Mouse (Mus musculus) cerebellum, postnatal 4 days (tissue): ENCODE measurements around the gene Map3k10.

Experiments used
- DNase-seq, 2 experiments: peaks; one replicate each; pipeline ENCODE4 v3.0.0; 2022; ENCODE audit warnings: low spot score in 2 of 2, mixed read lengths in 1 of 2

Map3k10 gene

GRCm38 (mm10) chr7:27674522-27675221 is at the start of gene Map3k10:
Map3k10 (minus strand) TSS chr7:27674598.
- DNase-seq, result peak; percentile 83 to 90

- DNase-seq, result no peak
These were observed 47.6 kb upstream of the Map3k10 start for GRCm38 (mm10) chr7:27721951-27722350.

GRCm38 (mm10) chr7:27710402-27710801 is 36.0 kb upstream of the Map3k10 start:
- DNase-seq, result no peak

GRCm38 (mm10) chr7:27696711-27697110 is 22.3 kb upstream of the Map3k10 start:
- DNase-seq, result no peak

- DNase-seq, result peak in 1 of 2 experiments; percentile 52
These were observed 16.7 kb upstream of the Map3k10 start for GRCm38 (mm10) chr7:27691076-27691475.

GRCm38 (mm10) chr7:27688815-27689612 is 14.6 kb upstream of the Map3k10 start, which contains the start of gene Zfp607b:
Zfp607b (plus strand) TSS chr7:27689340.
- peak; percentile 58 to 77 for DNase-seq

- DNase-seq, result no peak
These were observed 13.9 kb upstream of the Map3k10 start for GRCm38 (mm10) chr7:27688246-27688788.

- DNase-seq, result no peak
These were observed 13.4 kb upstream of the Map3k10 start for GRCm38 (mm10) chr7:27687836-27688235.

- no peak for DNase-seq
These were observed 12.6 kb upstream of the Map3k10 start for GRCm38 (mm10) chr7:27687043-27687442.

GRCm38 (mm10) chr7:27685681-27686080 is 11.3 kb upstream of the Map3k10 start:
- DNase-seq, result no peak

GRCm38 (mm10) chr7:27685220-27685619 is 10.8 kb upstream of the Map3k10 start:
- no peak for DNase-seq

- DNase-seq, result no peak
These were observed 8.8 kb upstream of the Map3k10 start for GRCm38 (mm10) chr7:27683218-27683617.

- DNase-seq, result no peak
These were observed 819 bp upstream of the Map3k10 start for GRCm38 (mm10) chr7:27675222-27675612.

GRCm38 (mm10) chr7:27674195-27674521 is 240 bp downstream of the Map3k10 start:
- DNase-seq, result no peak

GRCm38 (mm10) chr7:27673575-27674131 is 745 bp downstream of the Map3k10 start:
- DNase-seq, result peak in 1 of 2 experiments; percentile 36

- no peak for DNase-seq
These were observed 1.3 kb downstream of the Map3k10 start for GRCm38 (mm10) chr7:27673064-27673574.

GRCm38 (mm10) chr7:27662038-27662437 is 12.4 kb downstream of the Map3k10 start:
- no peak for DNase-seq

GRCm38 (mm10) chr7:27658712-27659663 is 15.4 kb downstream of the Map3k10 start:
- no peak for DNase-seq

GRCm38 (mm10) chr7:27657824-27658395 is 16.5 kb downstream of the Map3k10 start:
- no peak for DNase-seq

- no peak for DNase-seq
These were observed 17.8 kb downstream of the Map3k10 start for GRCm38 (mm10) chr7:27656600-27656999.

GRCm38 (mm10) chr7:27655545-27655944 is 18.9 kb downstream of the Map3k10 start:
- DNase-seq, result no peak
